Mouse (Mus musculus) cerebellum, postnatal 14 days (tissue): ENCODE data around the gene Stra6l.

Experiments
- DNase-seq, 2 experiments: peaks; one replicate each; pipeline ENCODE4 v3.0.0; 2021; ENCODE audit warnings: mixed read lengths in 2 of 2

Stra6l gene

GRCm38 (mm10) chr4:45921663-45922435, 73.4 kb downstream of the Stra6l start:
- DNase-seq, result no peak

DNA sequence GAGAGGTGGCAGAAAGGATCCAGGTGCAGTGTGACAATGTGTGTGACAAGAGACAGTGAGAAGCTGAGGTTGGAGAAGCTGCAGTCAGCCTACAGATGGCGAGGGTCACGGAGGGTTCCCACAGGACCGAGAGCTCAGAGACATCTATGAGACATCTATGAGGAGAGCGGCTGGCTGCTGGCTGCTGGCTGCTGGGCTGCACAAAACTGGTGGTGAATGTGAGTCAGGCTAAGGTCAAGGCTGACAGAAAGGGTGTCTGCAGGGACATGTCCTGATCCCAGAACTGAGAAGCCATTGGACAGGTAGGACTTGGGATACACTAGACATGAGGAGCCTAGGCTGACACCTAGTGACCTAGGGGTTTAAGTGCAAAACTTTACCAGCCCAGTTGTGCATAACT, 75.5 kb downstream of the Stra6l start:
- DNase-seq, result no peak

DNA sequence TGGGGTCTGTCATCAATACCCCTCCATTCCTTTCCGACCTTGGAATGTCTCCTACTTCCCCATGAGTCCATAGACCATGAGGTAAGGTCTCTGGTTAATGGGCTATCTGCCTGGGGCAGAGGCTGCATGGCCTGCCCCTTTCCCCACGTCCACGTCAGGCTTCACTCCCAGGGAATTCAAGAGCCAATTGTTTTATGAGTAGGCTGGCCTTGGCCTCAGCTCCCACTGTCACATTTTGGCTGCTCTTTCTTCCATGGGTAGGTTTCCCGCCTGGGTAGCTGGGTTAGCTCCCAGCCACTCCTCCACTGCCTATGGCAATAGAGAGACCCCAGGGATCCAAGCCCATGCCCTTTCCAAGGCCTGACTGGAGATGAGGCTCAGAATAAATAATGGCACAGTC, 80.1 kb downstream of the Stra6l start:
- no peak for DNase-seq
